Mouse (Mus musculus): ENCODE measurements around the gene Tnpo1. TPM values are rescaled to one million over a fixed set of nuclear protein-coding genes. Genes with fewer than 3 reads are reported as not detected.

Tnpo1 gene
- total and polyA plus RNA-seq, 2 experiments from 2014 or later = 16.2 to 73.5 TPM

DNA sequence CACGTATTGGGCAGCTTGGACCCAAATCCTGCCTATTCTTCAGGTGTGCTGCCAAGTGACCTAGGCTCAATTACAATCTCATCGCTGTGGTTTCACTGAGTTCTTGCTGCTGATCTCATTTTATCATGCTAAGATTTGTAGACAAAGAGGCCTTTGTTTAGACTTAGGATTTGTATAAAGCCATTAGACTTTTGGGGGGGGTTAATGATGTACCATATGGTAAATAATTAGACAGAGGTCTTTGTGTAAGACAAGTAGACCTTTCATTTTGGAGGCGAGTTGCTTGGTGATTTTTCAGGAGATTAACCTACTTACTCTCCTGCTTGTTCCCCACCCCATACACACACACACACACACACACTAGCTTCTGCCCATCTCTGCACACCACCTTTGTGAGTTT lies 19.7 kb upstream of the Tnpo1 start:
- TF ChIP-seq CTCF (IDR thresholded peaks at IDR 0.05; ENCODE audit: low read depth) = no peak
- no peaks in the 10 kb centered on the region for H3K4me1 ChIP-seq (ENCODE audit: insufficient read depth)
- ATAC-seq (no peak), DNase-seq (no peak)
- H3K27ac ChIP-seq (ENCODE audit: low read depth, low read length) = no peak overlapping the region
- no peaks in the 10 kb centered on the region for H3K36me3 ChIP-seq (ENCODE audit: insufficient read depth)
- H3K4me3 ChIP-seq (ENCODE audit: low read depth, low read length) = no peak overlapping the region
- 20% methylated on average over 3 of the region's 3 CpGs for WGBS
- H3K9ac ChIP-seq = no peak overlapping the region
- H3K9me3 ChIP-seq (ENCODE audit: low read length) = no peaks in the 10 kb centered on the region
- no peaks in the 10 kb centered on the region for H3K27me3 ChIP-seq (ENCODE audit: insufficient read depth, low read length)
- no peak overlapping the region for H3K4me2 ChIP-seq (ENCODE audit: low read depth)

DNA sequence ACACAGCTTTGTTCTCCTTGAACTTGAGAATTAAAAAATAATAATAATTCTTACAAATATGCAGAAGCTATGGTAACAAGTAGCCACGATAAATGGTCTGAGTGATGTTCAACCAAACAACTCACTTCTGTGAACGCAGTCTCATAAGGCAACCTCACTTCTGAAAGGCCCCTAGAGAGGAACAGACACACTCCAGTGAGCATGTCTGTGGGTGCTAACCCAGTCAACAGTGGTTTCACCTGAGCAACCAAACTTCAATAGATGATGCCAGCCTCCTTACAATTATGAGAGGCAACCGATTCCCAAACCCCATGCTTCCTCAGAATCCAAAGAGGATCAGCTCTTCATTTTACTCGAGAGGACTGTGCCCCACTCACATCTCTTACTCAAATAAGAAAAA lies 19.2 kb upstream of the Tnpo1 start:
- Histone ChIP-seq H3K9me3 (ENCODE audit: low read length) (no peaks in the 10 kb centered on the region), H3K36me3 (ENCODE audit: insufficient read depth) (no peaks in the 10 kb centered on the region), H3K4me2 (ENCODE audit: low read depth) (no peak overlapping the region), H3K9ac (no peak overlapping the region), H3K27ac (ENCODE audit: low read depth, low read length) (no peak overlapping the region), H3K4me3 (ENCODE audit: low read depth, low read length) (no peak overlapping the region), H3K27me3 (ENCODE audit: insufficient read depth, low read length) (no peaks in the 10 kb centered on the region), H3K4me1 (ENCODE audit: insufficient read depth) (no peaks in the 10 kb centered on the region)
- DNase-seq (no peak), ATAC-seq (no peak)
- no peak for TF ChIP-seq CTCF (IDR thresholded peaks at IDR 0.05; ENCODE audit: low read depth)
- WGBS = 90% methylated on average over 4 of the region's 4 CpGs

DNA sequence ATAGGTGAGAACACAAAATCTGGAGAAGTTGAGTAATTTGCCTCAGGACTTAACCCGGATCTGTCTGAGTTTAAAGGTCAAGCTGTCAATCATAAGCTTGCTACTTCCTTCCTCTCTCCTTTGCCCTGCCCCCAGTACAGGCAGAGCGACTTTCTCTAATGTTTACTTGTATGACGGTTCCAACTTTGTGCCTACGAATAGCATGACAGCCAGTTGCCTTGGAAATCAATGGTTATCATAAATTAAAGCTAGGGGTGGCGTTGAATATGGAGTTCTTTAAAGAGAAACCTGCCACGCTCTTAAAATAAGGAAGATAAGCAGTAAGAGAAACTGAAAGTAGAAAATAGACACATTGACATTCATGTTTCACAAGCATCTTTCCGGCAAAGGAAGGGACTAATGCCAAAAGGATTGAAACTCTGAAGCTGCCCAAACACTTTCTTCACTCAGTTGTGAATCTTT lies 18.5 kb upstream of the Tnpo1 start:
- DNase-seq (peak; percentile 46), ATAC-seq (peak; percentile 64; the same call in 1 of the 2 replicates)
- Histone ChIP-seq H3K9me3 (ENCODE audit: low read length) (no peaks in the 10 kb centered on the region), H3K4me3 (ENCODE audit: low read depth, low read length) (no peak overlapping the region), H3K27me3 (ENCODE audit: insufficient read depth, low read length) (no peaks in the 10 kb centered on the region), H3K36me3 (ENCODE audit: insufficient read depth) (no peaks in the 10 kb centered on the region), H3K4me1 (ENCODE audit: insufficient read depth) (no peaks in the 10 kb centered on the region), H3K27ac (ENCODE audit: low read depth, low read length) (no peak overlapping the region), H3K4me2 (ENCODE audit: low read depth) (no peak overlapping the region), H3K9ac (no peak overlapping the region)
- 69% methylated on average over 7 of the region's 7 CpGs for WGBS
- TF ChIP-seq CTCF (IDR thresholded peaks at IDR 0.05; ENCODE audit: low read depth) = no peak

DNA sequence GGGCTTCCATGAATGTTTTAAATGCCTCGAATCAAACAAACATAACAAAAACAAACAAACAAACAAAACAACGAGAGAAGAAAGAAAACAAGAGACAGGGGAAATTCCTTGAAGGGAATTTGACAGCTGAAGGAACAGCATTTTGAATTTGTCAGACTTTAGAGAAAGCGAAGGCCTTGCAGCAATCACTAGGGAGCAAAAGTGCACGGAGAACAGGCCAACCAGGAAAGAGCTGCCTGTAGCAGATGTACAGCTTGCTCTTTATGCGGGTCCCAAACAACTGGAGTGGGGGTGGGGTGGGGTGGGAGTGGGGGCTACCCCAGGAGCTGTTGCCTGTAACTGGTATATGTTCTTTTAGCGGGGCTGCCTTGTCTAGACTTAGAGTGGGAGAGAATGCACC lies 16.2 kb upstream of the Tnpo1 start:
- Histone ChIP-seq H3K4me3 (ENCODE audit: low read depth, low read length) (no peak overlapping the region), H3K27me3 (ENCODE audit: insufficient read depth, low read length) (no peaks in the 10 kb centered on the region), H3K4me2 (ENCODE audit: low read depth) (no peak overlapping the region), H3K36me3 (ENCODE audit: insufficient read depth) (no peaks in the 10 kb centered on the region), H3K4me1 (ENCODE audit: insufficient read depth) (no peaks in the 10 kb centered on the region), H3K27ac (ENCODE audit: low read depth, low read length) (no peak overlapping the region), H3K9me3 (ENCODE audit: low read length) (no peaks in the 10 kb centered on the region), H3K9ac (no peak overlapping the region)
- no peak for DNase-seq
- 69% methylated on average over 6 of the region's 6 CpGs for WGBS
- TF ChIP-seq CTCF (IDR thresholded peaks at IDR 0.05; ENCODE audit: low read depth) = no peak
- ATAC-seq = no peak

DNA sequence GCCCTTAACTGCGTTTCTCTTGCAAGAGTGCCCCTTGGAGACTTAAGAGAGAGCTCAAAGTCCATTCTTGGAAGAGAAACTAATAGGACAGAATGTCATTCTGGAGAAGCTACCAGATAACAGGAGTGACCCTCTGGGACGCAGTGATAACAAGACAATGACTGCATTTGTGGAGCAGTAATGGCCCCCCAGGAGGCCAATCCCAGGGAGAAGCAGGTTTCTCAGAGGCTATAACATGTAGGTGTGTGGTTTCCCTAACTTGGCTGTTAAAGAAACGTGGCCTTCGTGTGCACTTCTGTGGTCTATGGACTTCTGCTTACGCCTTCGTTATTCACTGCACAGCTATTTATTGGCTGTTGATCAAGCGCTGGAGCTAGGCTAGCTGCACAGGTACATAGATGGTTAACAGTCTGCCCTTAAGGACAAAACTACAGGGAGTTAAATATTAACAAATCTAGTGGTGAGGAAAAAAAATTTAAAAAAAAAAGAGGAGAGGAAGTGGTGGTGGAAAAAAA lies 15.7 kb upstream of the Tnpo1 start:
- Histone ChIP-seq H3K36me3 (ENCODE audit: insufficient read depth) (no peaks in the 10 kb centered on the region), H3K4me1 (ENCODE audit: insufficient read depth) (no peaks in the 10 kb centered on the region), H3K4me2 (ENCODE audit: low read depth) (no peak overlapping the region), H3K4me3 (ENCODE audit: low read depth, low read length) (no peak overlapping the region), H3K9ac (no peak overlapping the region), H3K9me3 (ENCODE audit: low read length) (no peaks in the 10 kb centered on the region), H3K27me3 (ENCODE audit: insufficient read depth, low read length) (no peaks in the 10 kb centered on the region), H3K27ac (ENCODE audit: low read depth, low read length) (no peak overlapping the region)
- WGBS = 76% methylated on average over 7 of the region's 7 CpGs
- TF ChIP-seq CTCF (IDR thresholded peaks at IDR 0.05; ENCODE audit: low read depth) = no peak
- ATAC-seq (no peak), DNase-seq (no peak)

DNA sequence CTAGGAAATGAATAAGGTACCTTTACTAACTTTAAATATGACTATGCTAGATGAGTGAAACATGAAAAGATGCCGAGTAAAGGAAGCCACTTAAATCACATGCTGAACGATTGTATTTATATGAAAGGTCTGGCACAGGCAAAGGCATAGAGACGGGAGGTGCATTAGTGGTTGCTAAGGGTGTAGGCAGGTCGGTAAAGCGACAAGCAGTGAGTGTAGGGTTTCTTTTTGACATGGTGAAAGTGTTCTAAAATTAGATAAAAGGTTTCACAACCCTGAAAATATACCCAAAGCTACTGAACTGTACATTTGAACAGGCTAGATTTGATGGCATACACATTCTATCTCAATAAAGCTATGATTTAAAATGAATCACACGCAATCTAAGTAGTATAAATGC lies 10.9 kb upstream of the Tnpo1 start:
- Histone ChIP-seq H3K4me3 (ENCODE audit: low read depth, low read length) (no peak overlapping the region), H3K27me3 (ENCODE audit: insufficient read depth, low read length) (no peaks in the 10 kb centered on the region), H3K9ac (no peak overlapping the region), H3K4me1 (ENCODE audit: insufficient read depth) (no peaks in the 10 kb centered on the region), H3K9me3 (ENCODE audit: low read length) (no peaks in the 10 kb centered on the region), H3K36me3 (ENCODE audit: insufficient read depth) (no peaks in the 10 kb centered on the region), H3K4me2 (ENCODE audit: low read depth) (no peak overlapping the region), H3K27ac (ENCODE audit: low read depth, low read length) (no peak overlapping the region)
- no peak for TF ChIP-seq CTCF (IDR thresholded peaks at IDR 0.05; ENCODE audit: low read depth)
- 74% methylated on average over 6 of the region's 6 CpGs for WGBS
- no peak for DNase-seq
- no peak for ATAC-seq

DNA sequence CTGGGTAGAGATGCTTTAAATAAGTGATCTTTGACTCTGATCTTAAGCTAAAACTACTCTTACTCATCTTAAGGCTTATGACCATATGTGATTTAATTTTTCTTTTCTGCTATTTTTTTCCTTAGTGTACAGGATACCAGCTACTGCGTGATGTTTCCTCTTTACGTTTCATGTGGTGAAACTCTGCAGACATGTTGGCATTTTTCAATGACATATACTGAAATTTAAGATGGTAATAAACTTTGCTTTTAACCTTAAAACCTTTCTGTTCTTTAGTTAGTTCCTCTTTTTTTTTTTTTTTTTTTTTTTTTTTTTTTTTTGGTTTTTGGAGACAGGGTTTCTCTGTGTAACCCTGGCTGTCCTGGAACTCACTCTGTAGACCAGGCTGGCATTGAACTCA lies 2.7 kb upstream of the Tnpo1 start:
- H3K9me3 ChIP-seq (ENCODE audit: low read length) = no peaks in the 10 kb centered on the region
- H3K4me3 ChIP-seq (ENCODE audit: low read depth, low read length) = no peak overlapping the region
- TF ChIP-seq CTCF (IDR thresholded peaks at IDR 0.05; ENCODE audit: low read depth) = no peak
- DNase-seq (no peak), ATAC-seq (no peak)
- peaks cover 4% of the 10 kb centered on the region; the same call in 1 of the 2 replicates for H3K4me1 ChIP-seq (ENCODE audit: insufficient read depth)
- WGBS = 96% methylated on average over 2 of the region's 2 CpGs
- H3K27ac ChIP-seq (ENCODE audit: low read depth, low read length) = no peak overlapping the region
- H3K4me2 ChIP-seq (ENCODE audit: low read depth) = no peak overlapping the region
- no peak overlapping the region for H3K9ac ChIP-seq
- H3K27me3 ChIP-seq (ENCODE audit: insufficient read depth, low read length) = no peaks in the 10 kb centered on the region
- H3K36me3 ChIP-seq (ENCODE audit: insufficient read depth) = no peaks in the 10 kb centered on the region
